Mouse (Mus musculus) embryonic facial prominence, embryonic 10.5 days (tissue): ENCODE results near the gene Dscam. TPM values are rescaled to one million over a fixed set of nuclear protein-coding genes. Genes with fewer than 3 reads are reported as not detected.

Source experiments
- DNase-seq: peaks from one replicate; pipeline ENCODE4 v3.0.0-alpha.2; 2017; ENCODE audit warnings: low spot score
- H3K27ac ChIP-seq: fragments of 300-500 bp; sonication (generic); replicated peaks from 2 replicates; pipeline ENCODE4 v1.5.1; 2016; ENCODE audit warnings: mild to moderate bottlenecking
- H3K27me3 ChIP-seq: fragments of 300-500 bp; sonication (generic); replicated peaks from 2 replicates; pipeline ENCODE4 v1.6.1; 2016; ENCODE audit warnings: low read depth, mild to moderate bottlenecking; ENCODE audit not compliant: poor library complexity, severe bottlenecking
- H3K36me3 ChIP-seq: fragments of 300-500 bp; sonication (generic); replicated peaks from 2 replicates; pipeline ENCODE4 v1.6.1; 2016; ENCODE audit warnings: mild to moderate bottlenecking, moderate library complexity
- H3K4me1 ChIP-seq: fragments of 300-500 bp; sonication (generic); 2 replicates; pipeline ENCODE4 v1.6.1; 2016
- H3K4me3 ChIP-seq: fragments of 300-500 bp; sonication (generic); 2 replicates; pipeline ENCODE4 v1.5.1; 2016; ENCODE audit warnings: mild to moderate bottlenecking, moderate library complexity
- H3K9me3 ChIP-seq: fragments of 300-500 bp; sonication (generic); 2 replicates; pipeline ENCODE4 v1.6.1; 2016; ENCODE audit warnings: mild to moderate bottlenecking
- WGBS: fragments of 180-500 bp; shearing (Covaris S2); methylation state at CpG from one replicate; pipeline ENCODE4 v1.1.7; 2016; 5-methylcytosine and 5-hydroxymethylcytosine counted together
- polyA plus RNA-seq: library from polyadenylated mRNA; unstranded; fragments of >200 nt; fragmentation: Nextera tagmentation; extraction: Ambion mirVana; gene quantifications from 2 replicates; pipeline ENCODE4 v1.2.1, GENCODE M21; 2016

Dscam gene
- polyA plus RNA-seq, 1 experiment from 2014 or later: 0.25 TPM

- no peaks in the 10 kb centered on the region for H3K27me3 ChIP-seq
- WGBS: 79% methylated on average over 4 of the region's 4 CpGs
- H3K4me1 ChIP-seq: no peaks in the 10 kb centered on the region
- no peaks in the 10 kb centered on the region for H3K36me3 ChIP-seq
- no peak for DNase-seq
- H3K27ac ChIP-seq: no peak overlapping the region
- H3K9me3 ChIP-seq: no peaks in the 10 kb centered on the region
- no peak overlapping the region for H3K4me3 ChIP-seq
These were observed 110.3 kb downstream of the Dscam start for GRCm38 (mm10) chr16:97060276-97060675.

- Histone ChIP-seq H3K9me3 (no peaks in the 10 kb centered on the region), H3K27ac (no peak overlapping the region), H3K27me3 (no peaks in the 10 kb centered on the region), H3K4me3 (no peak overlapping the region), H3K36me3 (no peaks in the 10 kb centered on the region), H3K4me1 (no peaks in the 10 kb centered on the region)
- 88% methylated on average over 4 of the region's 4 CpGs for WGBS
- no peak for DNase-seq
These were observed 135.3 kb downstream of the Dscam start for GRCm38 (mm10) chr16:97035271-97035670.

GRCm38 (mm10) chr16:97033540-97034058 is 137.0 kb downstream of the Dscam start:
- Histone ChIP-seq H3K27me3 (no peaks in the 10 kb centered on the region), H3K4me1 (no peaks in the 10 kb centered on the region), H3K4me3 (no peak overlapping the region), H3K27ac (no peak overlapping the region), H3K36me3 (no peaks in the 10 kb centered on the region), H3K9me3 (no peaks in the 10 kb centered on the region)
- DNase-seq: no peak
- WGBS: 91% methylated on average over 3 of the region's 3 CpGs

GRCm38 (mm10) chr16:97027701-97028100 is 142.9 kb downstream of the Dscam start:
- Histone ChIP-seq H3K4me1 (no peaks in the 10 kb centered on the region), H3K27ac (no peak overlapping the region), H3K9me3 (no peaks in the 10 kb centered on the region), H3K4me3 (no peak overlapping the region), H3K27me3 (no peaks in the 10 kb centered on the region), H3K36me3 (no peaks in the 10 kb centered on the region)
- 79% methylated on average over 1 of the region's 1 CpGs for WGBS
- DNase-seq: no peak

GRCm38 (mm10) chr16:97026803-97027202 is 143.7 kb downstream of the Dscam start:
- WGBS: 89% methylated on average over 5 of the region's 5 CpGs
- H3K9me3 ChIP-seq: no peaks in the 10 kb centered on the region
- H3K27ac ChIP-seq: no peak overlapping the region
- H3K4me3 ChIP-seq: no peak overlapping the region
- DNase-seq: no peak
- H3K36me3 ChIP-seq: no peaks in the 10 kb centered on the region
- H3K4me1 ChIP-seq: no peaks in the 10 kb centered on the region
- no peaks in the 10 kb centered on the region for H3K27me3 ChIP-seq

- H3K27ac ChIP-seq: no peak overlapping the region
- H3K4me1 ChIP-seq: no peaks in the 10 kb centered on the region
- no peak for DNase-seq
- H3K9me3 ChIP-seq: no peaks in the 10 kb centered on the region
- no peak overlapping the region for H3K4me3 ChIP-seq
- no peaks in the 10 kb centered on the region for H3K27me3 ChIP-seq
- no peaks in the 10 kb centered on the region for H3K36me3 ChIP-seq
- WGBS: 86% methylated on average over 4 of the region's 4 CpGs
These were observed 146.1 kb downstream of the Dscam start for GRCm38 (mm10) chr16:97024406-97024805.

- WGBS: 84% methylated on average over 6 of the region's 6 CpGs
- Histone ChIP-seq H3K36me3 (no peaks in the 10 kb centered on the region), H3K4me1 (peaks cover 6% of the 10 kb centered on the region; the same call in 1 of the 2 replicates), H3K4me3 (no peak overlapping the region), H3K27me3 (no peaks in the 10 kb centered on the region), H3K9me3 (no peaks in the 10 kb centered on the region), H3K27ac (no peak overlapping the region)
- no peak for DNase-seq
These were observed 149.1 kb downstream of the Dscam start for GRCm38 (mm10) chr16:97021496-97021895.

GRCm38 (mm10) chr16:97018304-97018703 is 152.2 kb downstream of the Dscam start:
- H3K27me3 ChIP-seq: no peaks in the 10 kb centered on the region
- DNase-seq: no peak
- H3K4me1 ChIP-seq: peaks cover 6% of the 10 kb centered on the region; the same call in 1 of the 2 replicates
- H3K9me3 ChIP-seq: no peaks in the 10 kb centered on the region
- H3K27ac ChIP-seq: no peak overlapping the region
- no peak overlapping the region for H3K4me3 ChIP-seq
- H3K36me3 ChIP-seq: no peaks in the 10 kb centered on the region
- 71% methylated on average over 5 of the region's 5 CpGs for WGBS

- Histone ChIP-seq H3K4me1 (peaks cover 6% of the 10 kb centered on the region; the same call in 1 of the 2 replicates), H3K36me3 (no peaks in the 10 kb centered on the region), H3K27me3 (no peaks in the 10 kb centered on the region), H3K4me3 (no peak overlapping the region), H3K27ac (no peak overlapping the region), H3K9me3 (no peaks in the 10 kb centered on the region)
- DNase-seq: no peak
- 76% methylated on average over 3 of the region's 3 CpGs for WGBS
These were observed 153.3 kb downstream of the Dscam start for GRCm38 (mm10) chr16:97017171-97017738.

- H3K36me3 ChIP-seq: no peaks in the 10 kb centered on the region
- H3K27me3 ChIP-seq: no peaks in the 10 kb centered on the region
- H3K27ac ChIP-seq: no peak overlapping the region
- 81% methylated on average over 2 of the region's 2 CpGs for WGBS
- DNase-seq: no peak
- H3K4me1 ChIP-seq: peaks cover 6% of the 10 kb centered on the region; the same call in 1 of the 2 replicates
- no peak overlapping the region for H3K4me3 ChIP-seq
- H3K9me3 ChIP-seq: no peaks in the 10 kb centered on the region
These were observed 154.2 kb downstream of the Dscam start for GRCm38 (mm10) chr16:97016244-97016850.

- no peak overlapping the region for H3K27ac ChIP-seq
- no peak overlapping the region for H3K4me3 ChIP-seq
- H3K9me3 ChIP-seq: no peaks in the 10 kb centered on the region
- WGBS: 74% methylated on average over 3 of the region's 3 CpGs
- peaks cover 12% of the 10 kb centered on the region; the same call in 1 of the 2 replicates for H3K4me1 ChIP-seq
- no peak for DNase-seq
- H3K36me3 ChIP-seq: no peaks in the 10 kb centered on the region
- no peaks in the 10 kb centered on the region for H3K27me3 ChIP-seq
These were observed 156.2 kb downstream of the Dscam start for GRCm38 (mm10) chr16:97014343-97014742.

GRCm38 (mm10) chr16:97009116-97010055 is 161.2 kb downstream of the Dscam start:
- Histone ChIP-seq H3K4me3 (no peak overlapping the region), H3K27me3 (no peaks in the 10 kb centered on the region), H3K4me1 (peaks cover 19% of the 10 kb centered on the region; the same call in 1 of the 2 replicates), H3K27ac (no peak overlapping the region; the same call in 1 of the 2 replicates), H3K36me3 (no peaks in the 10 kb centered on the region), H3K9me3 (no peaks in the 10 kb centered on the region)
- 69% methylated on average over 4 of the region's 4 CpGs for WGBS
- no peak for DNase-seq
